Mouse (Mus musculus): ENCODE measurements around the gene Zfp14.

GRCm38 (mm10) chr7:30010551-30011195, 40.5 kb downstream of the Zfp14 start:
- TF ChIP-seq CTCF (IDR thresholded peaks at IDR 0.05; ENCODE audit: low read depth, low read length) (no peak), GATA1 (IDR thresholded peaks at IDR 0.05; ENCODE audit: borderline replicate concordance, low read length) (no peak), POLR2AphosphoS5 (IDR thresholded peaks at IDR 0.05; ENCODE audit: insufficient replicate concordance, low read depth, low read length) (no peak), TAL1 (conservative IDR thresholded peaks at IDR 0.05; ENCODE audit: low read depth, low read length) (no peak)

All from G1E (cell line).